Mouse (Mus musculus): ENCODE measurements around the gene Tmem116.

DNA sequence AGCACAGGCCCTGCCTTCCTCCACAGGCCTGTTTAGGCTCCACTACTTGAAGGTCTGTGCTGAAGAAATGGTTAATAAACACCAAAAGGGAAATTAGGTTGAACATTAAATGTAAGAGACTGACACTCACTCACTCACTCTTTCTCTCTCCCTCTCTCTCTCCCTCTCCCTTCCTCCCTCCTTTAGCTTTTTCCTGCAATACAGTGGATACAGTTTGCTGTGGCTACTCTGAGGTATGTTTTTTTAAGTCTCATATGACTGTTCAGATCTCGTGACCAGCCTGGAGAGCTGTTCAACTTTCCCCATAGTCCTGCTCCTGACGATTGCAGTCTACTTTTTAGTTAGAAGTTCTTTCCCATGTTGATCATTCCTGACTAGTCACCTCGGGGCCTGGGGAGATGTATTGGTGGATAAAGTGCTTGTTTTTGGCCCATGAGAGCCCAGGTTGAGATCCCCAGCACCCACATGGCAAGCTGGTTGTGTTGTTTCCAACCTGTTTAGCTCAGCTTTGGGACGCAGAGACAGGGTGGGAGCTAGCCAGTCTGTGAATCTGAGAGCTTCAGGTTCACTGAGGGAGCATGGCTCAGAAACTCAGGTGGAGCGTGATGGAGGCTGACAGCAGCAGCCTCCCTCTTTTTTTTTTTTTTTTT, 12.0 kb downstream of the Tmem116 start:
- TF ChIP-seq CTCF (IDR thresholded peaks at IDR 0.05; ENCODE audit: low read depth) (no peak), EP300 (IDR thresholded peaks at IDR 0.05; ENCODE audit: low read depth) (no peak)
